Mouse (Mus musculus) fat pad, adult 2 months (tissue): Measurements from ENCODE around the gene Hdac1.

ENCODE experiments used
- DNase-seq: peaks from one replicate; pipeline ENCODE4 v3.0.0-alpha.2; 2011; ENCODE audit warnings: low read depth, low spot score; ENCODE audit errors: extremely low read depth

The Hdac1 gene

DNA sequence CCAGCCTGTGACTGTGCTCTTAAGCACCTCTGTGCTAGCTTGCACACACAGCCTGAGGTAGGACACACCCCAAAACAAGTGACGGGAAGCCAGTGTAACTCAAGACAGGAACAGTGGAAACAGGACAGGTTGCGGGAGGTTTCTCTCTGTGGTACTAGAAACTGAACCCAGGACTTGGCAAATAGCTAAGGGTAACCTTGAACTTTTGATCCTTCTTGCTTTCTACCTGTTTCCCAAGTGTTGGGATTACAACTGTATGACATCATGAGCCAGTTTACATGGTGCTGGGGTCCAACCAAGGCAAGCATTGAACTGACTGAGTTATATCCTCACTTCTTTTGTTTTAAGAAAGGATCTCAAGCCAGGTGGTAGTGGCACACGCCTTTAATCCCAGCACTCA is 62.6 kb downstream of the Hdac1 start:
- no peak for DNase-seq

DNA sequence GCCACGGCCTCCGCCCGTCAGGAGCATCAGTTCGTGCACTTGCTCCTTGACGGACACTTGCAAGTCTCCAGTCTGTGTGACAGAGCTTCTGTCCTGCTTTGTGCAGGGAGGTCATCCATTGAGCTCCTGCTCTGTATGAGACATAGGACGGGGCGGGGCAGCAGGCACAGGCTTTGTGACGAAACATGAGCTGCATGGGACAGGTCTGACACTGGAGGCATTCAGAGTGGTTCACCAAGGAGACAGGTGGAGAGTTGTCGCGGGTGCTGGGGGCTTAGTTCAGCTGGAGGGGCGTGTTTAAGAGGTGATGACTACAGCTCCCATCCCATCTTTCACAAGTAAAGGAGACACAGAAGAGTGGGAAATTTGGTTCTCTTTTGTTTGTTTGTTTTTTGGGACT is 66.5 kb downstream of the Hdac1 start:
- no peak for DNase-seq
